Mouse (Mus musculus): ENCODE data around the gene Ppp6r2. TPM values are rescaled to one million over a fixed set of nuclear protein-coding genes. Genes with fewer than 3 reads are reported as not detected.

The Ppp6r2 gene
- polyA plus RNA-seq (2015; fragmentation: Nextera tagmentation; extraction: Ambion mirVana) = 18.2 and 21.3 TPM in 2 replicates

DNA sequence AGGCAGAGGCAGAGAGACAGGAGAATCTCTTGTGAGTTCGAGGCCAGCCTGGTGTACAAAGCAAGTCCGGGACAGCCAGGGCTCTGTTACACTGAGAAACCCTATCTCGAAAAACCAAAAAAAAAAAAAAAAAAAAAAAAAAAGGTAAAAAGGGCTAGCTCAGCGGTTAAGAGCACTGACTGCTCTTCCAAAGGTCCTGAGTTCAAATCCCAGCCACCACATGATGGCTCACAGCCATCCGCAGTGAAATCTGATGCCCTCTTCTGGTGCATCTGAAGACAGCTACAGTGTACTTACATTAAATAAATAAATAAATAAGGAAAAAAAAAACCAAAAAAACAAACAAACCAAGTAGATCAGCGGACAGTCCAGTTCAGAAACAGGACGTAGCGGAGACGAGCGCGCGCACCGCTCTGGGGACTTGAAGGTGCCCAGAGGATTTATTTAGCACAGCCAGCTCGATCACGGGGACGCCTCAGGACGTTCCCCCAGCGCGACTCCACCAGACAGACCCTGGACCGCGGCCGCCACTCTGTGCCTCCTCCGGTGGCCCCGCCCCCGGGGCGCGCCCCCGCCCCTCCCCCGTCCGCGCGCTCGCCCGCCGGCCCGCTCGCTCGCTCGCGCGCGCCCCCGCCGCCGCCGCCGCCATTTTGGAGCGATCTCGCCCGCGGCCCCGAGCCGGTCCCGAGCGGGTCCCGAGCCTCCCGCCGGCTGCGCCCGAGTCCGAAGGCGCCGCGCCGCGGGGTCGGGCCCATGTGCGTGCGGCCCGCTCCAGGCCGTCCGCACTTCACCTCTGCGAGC, at the start of gene Ppp6r2:
TSS of gene Ppp6r2 (plus strand) at position 639 of the 801 bp plus-strand sequence.
- peaks cover 2% of the 10 kb centered on the region; the same call in 1 of the 2 replicates for H3K36me3 ChIP-seq (ENCODE audit: control insufficient read depth, insufficient read depth)
- H3K4me3 ChIP-seq (ENCODE audit: low read length) = peak within 1 kb of the TSS; percentile 76
- H3K9ac ChIP-seq (ENCODE audit: low read length) = peak within 1 kb of the TSS; percentile 90
- no peaks in the 10 kb centered on the region for H3K9me3 ChIP-seq (replicated peaks; ENCODE audit: control insufficient read depth, low read length)
- H3K27ac ChIP-seq (ENCODE audit: low read length) = peak within 1 kb of the TSS; percentile 86
- no peaks in the 10 kb centered on the region for H3K27me3 ChIP-seq (ENCODE audit: control insufficient read depth, insufficient read depth, low read length)
- H3K4me1 ChIP-seq (ENCODE audit: control insufficient read depth, insufficient read depth, low read length) = peaks cover 27% of the 10 kb centered on the region
- 2% methylated on average over 54 of the region's 73 CpGs for WGBS
- H3K4me2 ChIP-seq (ENCODE audit: low read depth, low read length) = peak within 1 kb of the TSS; percentile 83
- peak; percentile 87 for ATAC-seq (replicated peaks; ENCODE audit: extremely low read depth, insufficient read depth, low FRiP score)

DNA sequence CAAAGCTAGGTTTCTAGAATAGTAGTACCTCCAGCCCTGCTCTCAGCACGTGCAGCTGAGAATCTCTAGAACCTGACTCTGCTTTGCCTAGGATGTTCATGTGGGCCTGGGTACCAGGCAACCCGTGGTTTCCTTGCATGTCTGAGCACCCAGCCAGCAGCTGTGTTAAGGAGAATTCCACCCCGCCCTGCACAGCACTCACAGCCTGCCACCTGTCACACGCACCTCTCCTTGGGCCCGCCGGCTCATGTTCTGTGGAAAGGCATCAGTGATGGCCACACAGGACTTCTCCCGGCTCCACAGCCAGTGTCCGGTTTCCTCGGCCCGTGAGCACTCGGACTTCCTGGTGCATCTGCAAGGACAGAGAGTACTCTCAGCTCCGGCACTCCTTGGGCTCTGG, 45.9 kb upstream of the Ppp6r2 start:
- H3K9me3 ChIP-seq (replicated peaks; ENCODE audit: control insufficient read depth, low read length) = no peaks in the 10 kb centered on the region
- H3K4me3 ChIP-seq (ENCODE audit: low read length) = no peak overlapping the region
- no peak for ATAC-seq (replicated peaks; ENCODE audit: extremely low read depth, insufficient read depth, low FRiP score)
- H3K4me2 ChIP-seq (ENCODE audit: low read depth, low read length) = no peak overlapping the region
- H3K27ac ChIP-seq (ENCODE audit: low read length) = no peak overlapping the region
- WGBS = 91% methylated on average over 12 of the region's 12 CpGs
- no peaks in the 10 kb centered on the region for H3K27me3 ChIP-seq (ENCODE audit: control insufficient read depth, insufficient read depth, low read length)
- no peak overlapping the region for H3K9ac ChIP-seq (ENCODE audit: low read length)
- H3K36me3 ChIP-seq (ENCODE audit: control insufficient read depth, insufficient read depth) = peaks cover 74% of the 10 kb centered on the region
- peaks cover 24% of the 10 kb centered on the region for H3K4me1 ChIP-seq (ENCODE audit: control insufficient read depth, insufficient read depth, low read length)

DNA sequence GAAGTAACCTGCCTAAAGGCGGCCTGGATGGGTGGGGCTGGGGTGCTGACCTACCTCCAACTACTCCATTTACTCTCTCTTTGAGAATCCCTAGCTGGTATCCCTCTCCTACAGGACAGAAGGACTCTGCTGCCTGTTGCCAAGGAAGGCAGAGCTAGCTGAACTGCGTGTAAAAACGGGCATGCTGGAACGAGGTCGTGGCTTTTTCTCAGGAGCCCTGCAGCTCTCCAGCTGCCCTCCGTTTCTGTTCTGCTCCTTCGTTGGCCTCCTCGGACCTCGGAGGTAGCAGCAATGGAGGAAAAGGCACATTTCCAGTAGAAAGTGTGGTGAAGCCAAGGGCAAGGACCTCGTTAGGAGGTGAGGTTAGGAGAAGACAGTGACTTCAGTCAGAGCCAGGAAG, 42.4 kb upstream of the Ppp6r2 start:
- Histone ChIP-seq H3K27ac (ENCODE audit: low read length) (peak overlapping the region; percentile 96), H3K4me2 (ENCODE audit: low read depth, low read length) (peak overlapping the region; percentile 64), H3K27me3 (ENCODE audit: control insufficient read depth, insufficient read depth, low read length) (no peaks in the 10 kb centered on the region), H3K9ac (ENCODE audit: low read length) (peak overlapping the region; percentile 72), H3K9me3 (replicated peaks; ENCODE audit: control insufficient read depth, low read length) (no peaks in the 10 kb centered on the region), H3K4me1 (ENCODE audit: control insufficient read depth, insufficient read depth, low read length) (peaks cover 55% of the 10 kb centered on the region), H3K4me3 (ENCODE audit: low read length) (peak overlapping the region; percentile 42), H3K36me3 (ENCODE audit: control insufficient read depth, insufficient read depth) (peaks cover 42% of the 10 kb centered on the region)
- no peak for ATAC-seq (replicated peaks; ENCODE audit: extremely low read depth, insufficient read depth, low FRiP score)
- 28% methylated on average over 10 of the region's 10 CpGs for WGBS

DNA sequence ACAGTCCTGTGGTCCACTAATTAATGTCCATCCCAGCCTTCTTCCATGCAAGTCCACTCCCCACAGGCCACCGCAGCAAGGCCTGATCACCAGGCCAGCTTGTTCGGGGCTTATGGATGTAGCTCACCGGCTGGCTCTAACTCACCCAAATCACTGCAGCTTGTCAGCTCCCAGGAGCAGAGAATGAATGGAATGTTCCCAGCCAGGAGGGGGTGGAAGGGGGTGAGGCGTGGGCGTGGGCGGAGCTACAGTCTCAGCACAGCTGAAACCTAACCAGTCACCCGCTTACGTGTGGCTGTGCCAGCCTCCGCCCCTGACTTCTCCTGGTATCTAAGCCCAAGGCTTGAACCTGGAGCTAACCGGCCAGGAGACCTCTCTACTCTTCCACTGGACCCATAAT, 41.9 kb upstream of the Ppp6r2 start:
- H3K4me1 ChIP-seq (ENCODE audit: control insufficient read depth, insufficient read depth, low read length) = peaks cover 60% of the 10 kb centered on the region
- peak overlapping the region; percentile 96 for H3K27ac ChIP-seq (ENCODE audit: low read length)
- ATAC-seq (replicated peaks; ENCODE audit: extremely low read depth, insufficient read depth, low FRiP score) = peak; percentile 87
- peak overlapping the region; percentile 72 for H3K9ac ChIP-seq (ENCODE audit: low read length)
- H3K9me3 ChIP-seq (replicated peaks; ENCODE audit: control insufficient read depth, low read length) = no peaks in the 10 kb centered on the region
- peaks cover 37% of the 10 kb centered on the region for H3K36me3 ChIP-seq (ENCODE audit: control insufficient read depth, insufficient read depth)
- H3K4me2 ChIP-seq (ENCODE audit: low read depth, low read length) = peak overlapping the region; percentile 64
- no peaks in the 10 kb centered on the region for H3K27me3 ChIP-seq (ENCODE audit: control insufficient read depth, insufficient read depth, low read length)
- 12% methylated on average over 10 of the region's 10 CpGs for WGBS
- peak overlapping the region; percentile 42 for H3K4me3 ChIP-seq (ENCODE audit: low read length)

DNA sequence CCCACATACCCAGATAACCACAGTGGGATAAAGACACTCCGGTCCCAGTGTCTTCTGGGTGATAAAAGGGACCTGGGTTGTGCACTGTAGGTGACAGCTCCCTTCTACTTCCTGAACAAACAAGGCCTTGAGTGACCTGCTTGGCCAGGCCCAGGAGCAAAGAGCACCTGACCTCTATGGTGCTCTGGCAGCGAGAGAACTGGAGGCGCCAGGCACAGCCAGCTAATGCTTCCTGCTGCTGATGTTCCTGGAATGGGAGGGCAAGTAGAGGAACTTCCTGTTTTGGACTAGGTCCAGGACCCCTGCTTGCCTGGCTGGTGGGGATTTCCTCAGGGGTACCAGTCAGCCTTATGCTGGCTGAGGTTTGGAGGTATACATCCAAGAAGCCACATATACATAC, 41.3 kb upstream of the Ppp6r2 start:
- 28% methylated on average over 3 of the region's 3 CpGs for WGBS

DNA sequence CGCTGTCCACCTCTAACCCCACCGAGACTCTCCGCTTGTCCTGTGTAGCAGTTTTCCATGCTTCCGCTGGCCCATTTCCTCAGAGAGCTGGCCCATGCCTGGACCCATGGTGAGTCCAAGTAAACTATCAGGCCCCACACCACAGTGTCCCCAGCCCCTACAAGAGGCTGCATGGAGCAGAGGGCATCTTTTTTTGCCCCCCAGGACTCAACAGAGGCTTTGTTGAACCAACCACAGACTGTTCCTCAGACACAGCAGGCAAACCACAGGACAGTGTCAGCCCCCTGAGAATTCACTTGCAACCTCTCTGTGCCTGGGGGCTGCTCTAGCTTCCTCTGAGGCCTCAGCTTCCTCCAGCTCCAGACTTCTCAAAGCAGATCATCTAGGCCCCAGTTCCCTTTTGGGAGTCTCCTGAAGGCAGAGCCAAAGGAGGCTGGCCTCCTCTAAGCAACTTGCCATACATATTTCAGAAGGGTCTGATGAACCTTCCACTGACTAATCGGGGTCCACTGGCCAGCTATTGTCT, 39.8 kb upstream of the Ppp6r2 start:
- Histone ChIP-seq H3K9me3 (replicated peaks; ENCODE audit: control insufficient read depth, low read length) (no peaks in the 10 kb centered on the region), H3K27me3 (ENCODE audit: control insufficient read depth, insufficient read depth, low read length) (no peaks in the 10 kb centered on the region), H3K4me1 (ENCODE audit: control insufficient read depth, insufficient read depth, low read length) (peaks cover 82% of the 10 kb centered on the region), H3K9ac (ENCODE audit: low read length) (no peak overlapping the region), H3K4me2 (ENCODE audit: low read depth, low read length) (no peak overlapping the region), H3K27ac (ENCODE audit: low read length) (no peak overlapping the region), H3K36me3 (ENCODE audit: control insufficient read depth, insufficient read depth) (peaks cover 17% of the 10 kb centered on the region), H3K4me3 (ENCODE audit: low read length) (no peak overlapping the region)
- ATAC-seq (replicated peaks; ENCODE audit: extremely low read depth, insufficient read depth, low FRiP score) = no peak
- WGBS = 89% methylated on average over 5 of the region's 5 CpGs

More for the DNA sequence above, 41.3 kb upstream of the Ppp6r2 start:
- Histone ChIP-seq H3K9me3 (replicated peaks; ENCODE audit: control insufficient read depth, low read length) (no peaks in the 10 kb centered on the region), H3K4me3 (ENCODE audit: low read length) (no peak overlapping the region), H3K4me2 (ENCODE audit: low read depth, low read length) (peak overlapping the region; percentile 64), H3K9ac (ENCODE audit: low read length) (peak overlapping the region; percentile 54), H3K36me3 (ENCODE audit: control insufficient read depth, insufficient read depth) (peaks cover 31% of the 10 kb centered on the region), H3K27ac (ENCODE audit: low read length) (peak overlapping the region; percentile 96), H3K4me1 (ENCODE audit: control insufficient read depth, insufficient read depth, low read length) (peaks cover 67% of the 10 kb centered on the region), H3K27me3 (ENCODE audit: control insufficient read depth, insufficient read depth, low read length) (no peaks in the 10 kb centered on the region)
- ATAC-seq (replicated peaks; ENCODE audit: extremely low read depth, insufficient read depth, low FRiP score) = no peak

DNA sequence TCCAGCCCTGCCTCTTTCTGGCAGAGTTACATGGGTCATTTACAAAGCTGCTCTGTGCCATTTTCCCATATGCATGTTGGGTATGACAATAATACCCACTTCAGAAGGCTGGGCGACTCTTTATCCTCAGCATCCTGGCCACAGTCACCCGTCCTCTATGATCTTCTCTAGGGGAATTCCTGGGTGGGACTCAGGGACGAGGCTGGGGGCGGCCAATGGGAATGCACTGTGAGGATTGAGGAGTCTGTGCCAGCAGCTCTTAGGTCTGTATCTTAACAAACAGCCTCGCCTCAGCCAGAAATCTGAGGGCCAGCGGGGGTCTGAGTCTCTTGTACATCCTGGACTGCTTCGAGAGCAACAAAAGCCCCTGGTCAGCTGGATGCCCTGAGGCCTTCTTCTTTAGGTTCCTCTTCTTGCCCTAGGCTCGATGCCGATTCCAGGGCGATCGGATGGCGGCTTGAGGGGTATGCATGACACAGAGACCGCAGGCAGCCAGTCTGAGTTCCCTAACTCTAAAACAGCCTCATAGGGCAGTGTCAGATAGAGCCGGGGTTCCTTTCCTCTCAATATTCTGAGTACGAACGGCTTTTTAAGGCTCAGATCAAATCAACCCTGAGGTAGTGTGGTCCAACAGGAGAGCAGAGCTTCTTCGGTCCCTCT, 38.9 kb upstream of the Ppp6r2 start:
- H3K4me1 ChIP-seq (ENCODE audit: control insufficient read depth, insufficient read depth, low read length) = peaks cover 90% of the 10 kb centered on the region
- 40% methylated on average over 17 of the region's 17 CpGs for WGBS
- H3K9ac ChIP-seq (ENCODE audit: low read length) = peak overlapping the region; percentile 87

DNA sequence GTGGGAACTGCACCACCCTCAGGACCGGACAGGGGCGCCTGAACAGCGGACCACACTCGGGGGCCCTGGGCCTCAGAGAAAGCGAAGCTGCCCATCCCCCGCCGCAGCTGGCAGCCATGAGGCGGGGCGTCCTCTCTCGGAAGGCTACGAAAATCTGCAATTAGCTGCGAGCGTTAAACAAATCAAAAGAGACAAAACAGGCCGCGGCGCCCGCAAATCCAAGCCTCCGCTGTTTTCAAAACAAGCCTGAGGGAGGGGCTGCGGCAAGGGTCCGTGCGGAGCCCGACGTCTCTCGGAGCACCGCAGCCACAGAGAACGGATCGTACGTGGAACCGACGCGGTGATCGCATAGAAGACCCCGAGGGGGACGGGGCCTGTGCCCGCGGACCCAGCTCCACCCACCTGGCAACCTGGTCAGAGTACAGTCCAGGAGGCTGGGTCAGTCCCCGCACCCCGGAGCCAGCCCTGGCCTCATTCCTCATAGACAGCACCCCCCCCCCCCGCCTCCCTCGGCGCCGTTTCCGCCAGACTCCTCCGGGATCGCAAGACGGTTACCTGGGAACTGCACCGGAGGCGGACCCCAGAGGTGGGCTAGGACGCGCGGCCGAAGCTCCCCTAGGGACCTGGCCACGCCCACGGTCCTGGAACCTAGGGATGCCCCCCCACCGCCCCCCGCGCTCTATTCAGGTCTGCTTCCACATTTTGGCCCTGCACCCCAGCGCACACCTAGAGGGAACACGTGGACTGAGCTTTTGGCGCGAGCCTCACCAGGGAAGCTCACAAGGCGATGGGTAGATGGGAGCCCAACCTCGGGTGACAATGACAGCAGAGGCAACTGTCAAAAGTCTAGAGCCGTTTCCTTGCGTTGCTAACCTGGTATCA, 38.1 kb upstream of the Ppp6r2 start:
- peaks cover 96% of the 10 kb centered on the region for H3K4me1 ChIP-seq (ENCODE audit: control insufficient read depth, insufficient read depth, low read length)
- H3K4me2 ChIP-seq (ENCODE audit: low read depth, low read length) = peak overlapping the region; percentile 100
- H3K27ac ChIP-seq (ENCODE audit: low read length) = peak overlapping the region; percentile 68
- no peak for ATAC-seq (replicated peaks; ENCODE audit: extremely low read depth, insufficient read depth, low FRiP score)
- peak overlapping the region; percentile 74 for H3K4me3 ChIP-seq (ENCODE audit: low read length)
- peak overlapping the region; percentile 87 for H3K9ac ChIP-seq (ENCODE audit: low read length)
- no peaks in the 10 kb centered on the region for H3K9me3 ChIP-seq (replicated peaks; ENCODE audit: control insufficient read depth, low read length)
- WGBS = under 1% methylated on average over 64 of the region's 65 CpGs
- no peaks in the 10 kb centered on the region for H3K27me3 ChIP-seq (ENCODE audit: control insufficient read depth, insufficient read depth, low read length)
- H3K36me3 ChIP-seq (ENCODE audit: control insufficient read depth, insufficient read depth) = peaks cover under 1% of the 10 kb centered on the region

More for the DNA sequence above, 38.9 kb upstream of the Ppp6r2 start:
- ATAC-seq (replicated peaks; ENCODE audit: extremely low read depth, insufficient read depth, low FRiP score) = no peak
- peaks cover 9% of the 10 kb centered on the region for H3K36me3 ChIP-seq (ENCODE audit: control insufficient read depth, insufficient read depth)
- no peaks in the 10 kb centered on the region for H3K9me3 ChIP-seq (replicated peaks; ENCODE audit: control insufficient read depth, low read length)
- H3K27me3 ChIP-seq (ENCODE audit: control insufficient read depth, insufficient read depth, low read length) = no peaks in the 10 kb centered on the region
- peak overlapping the region; percentile 74 for H3K4me3 ChIP-seq (ENCODE audit: low read length)
- peak overlapping the region; percentile 68 for H3K27ac ChIP-seq (ENCODE audit: low read length)
- H3K4me2 ChIP-seq (ENCODE audit: low read depth, low read length) = peak overlapping the region; percentile 100

All from heart, embryonic 16.5 days (tissue).